14 mouse cellular contexts compared by ENCODE assay signal in genomic region chr4:66002936-66003335, GRCm38 (mm10).
"Had no signal": no experiment of that assay in that cellular context is flagged by ENCODE, and none has a peak within 500 bp of the region (broad histone marks: within the 10 kb centered on the region; RNA-seq: fewer than 3 reads in every experiment).

No protein-coding gene starts in this region.

- H3K9ac ChIP-seq: limb, embryonic 12.5 days; liver, embryonic 13.5 days; liver, postnatal 0 days; lung, embryonic 15.5 days had no signal

- H3K27ac ChIP-seq: limb, embryonic 12.5 days; liver, embryonic 13.5 days; lung, embryonic 15.5 days; macrophage had no signal

- H3K4me1 ChIP-seq: limb, embryonic 12.5 days; liver, embryonic 13.5 days; lung, embryonic 15.5 days; megakaryocyte, embryonic 14.5 days had no signal

- H3K4me3 ChIP-seq: limb, embryonic 12.5 days; liver, embryonic 13.5 days; lung, embryonic 15.5 days; megakaryocyte, embryonic 14.5 days had no signal

- DNase-seq: kidney, postnatal 10 days; kidney, postnatal 4 days; liver; liver, embryonic 13.5 days; liver, postnatal 0 days; lung, postnatal 14 days; right cerebral cortex, adult 18-20 months; right cerebral cortex, postnatal 25 days had no signal

- H3K4me2 ChIP-seq: limb, embryonic 12.5 days; liver, embryonic 13.5 days; lung, embryonic 15.5 days; midbrain, embryonic 11.5 days had no signal

- H3K9me3 ChIP-seq: limb, embryonic 12.5 days; liver, embryonic 13.5 days; lung, embryonic 15.5 days; megakaryocyte, embryonic 14.5 days had no signal

- ATAC-seq: liver, postnatal 0 days; midbrain, embryonic 16.5 days had no signal

- H3K27me3 ChIP-seq: limb, embryonic 12.5 days; liver, embryonic 13.5 days; lung, embryonic 15.5 days; megakaryocyte, embryonic 14.5 days had no signal

- H3K36me3 ChIP-seq: limb, embryonic 12.5 days; liver, embryonic 13.5 days; lung, embryonic 15.5 days had no signal
